Mouse (Mus musculus) layer of hippocampus, adult 9-11 months (tissue): Measurements from ENCODE around the gene Prss57.

Source experiments
- DNase-seq: peaks from one replicate; pipeline ENCODE4 v3.0.0; 2022

Gene Prss57

DNA sequence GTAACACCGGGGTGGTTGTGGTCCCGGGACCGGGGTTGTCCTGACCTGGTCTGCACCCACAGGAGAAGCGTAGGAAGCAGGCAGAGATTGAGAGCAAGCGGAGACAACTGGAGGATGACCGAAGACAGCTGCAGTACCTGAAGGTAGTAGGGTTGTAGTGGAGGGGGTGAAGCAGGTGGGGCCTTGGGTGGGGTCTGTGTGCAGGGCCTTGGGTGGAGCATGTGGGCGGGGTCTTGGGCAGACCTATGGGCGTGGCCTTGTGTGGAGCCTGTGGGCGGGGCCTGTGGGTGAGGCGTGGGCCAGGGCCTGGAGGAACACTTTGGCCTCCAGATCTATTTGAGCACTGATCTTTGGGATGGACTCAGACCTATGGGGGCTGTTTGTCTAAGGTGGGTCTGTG, 16.2 kb upstream of the Prss57 start:
- DNase-seq = no peak

- DNase-seq = no peak
These were observed 15.6 kb upstream of the Prss57 start for GRCm38 (mm10) chr10:79806331-79806730.

- DNase-seq = no peak
These were observed 14.9 kb upstream of the Prss57 start for GRCm38 (mm10) chr10:79805636-79806035.

DNA sequence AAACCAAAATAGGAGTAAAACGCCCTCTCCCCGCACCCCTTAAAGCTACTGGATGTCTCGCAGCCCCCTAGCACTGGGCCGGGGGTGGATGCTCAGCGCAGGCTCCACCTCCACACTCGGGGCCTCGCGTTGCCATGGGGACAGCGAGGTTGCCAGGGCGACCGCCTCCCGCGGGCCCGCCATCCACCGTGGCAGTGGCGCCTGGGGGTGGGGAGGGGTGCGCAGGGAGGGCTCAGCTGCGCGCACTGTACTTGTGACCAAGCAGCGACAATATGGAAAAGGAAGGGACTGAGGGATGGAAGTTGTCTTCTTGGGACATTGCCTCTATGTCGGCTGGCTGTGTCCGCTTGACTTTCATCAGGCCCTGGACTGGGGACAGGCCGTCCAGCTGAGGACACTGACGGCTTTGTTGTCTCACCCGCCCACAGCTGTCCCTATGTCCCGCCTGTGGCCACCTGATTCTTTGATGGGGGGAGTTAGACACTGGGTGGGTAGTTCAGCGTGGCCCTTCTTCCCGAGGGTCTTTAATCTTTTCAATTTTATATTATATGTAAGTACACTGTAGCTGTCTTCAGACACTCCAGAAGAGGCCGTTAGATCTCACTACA, 13.1 kb upstream of the Prss57 start:
- DNase-seq = peak; percentile 95

- peak; percentile 28 for DNase-seq
These were observed 11.7 kb upstream of the Prss57 start for GRCm38 (mm10) chr10:79802331-79802971.

GRCm38 (mm10) chr10:79801837-79802236, 11.1 kb upstream of the Prss57 start:
- no peak for DNase-seq

DNA sequence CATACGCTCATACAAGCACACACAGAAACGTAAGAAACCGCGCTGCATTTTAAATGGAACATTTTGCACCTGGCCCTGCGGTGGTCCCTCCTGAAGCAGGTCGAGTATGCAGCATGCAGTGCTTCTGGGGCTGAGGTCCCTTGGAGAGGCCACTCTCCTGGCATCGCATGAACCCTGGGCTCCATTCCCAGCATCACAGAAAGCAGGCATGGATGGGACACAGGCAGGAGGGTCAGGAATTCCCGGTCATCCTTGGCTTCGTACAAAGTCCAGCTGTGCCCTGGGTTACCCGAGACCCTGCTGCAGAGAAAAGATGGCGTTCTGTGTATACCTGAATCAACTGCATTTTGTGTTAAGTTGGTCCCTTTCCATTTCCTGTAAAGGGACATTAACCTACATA, 9.7 kb upstream of the Prss57 start:
- DNase-seq = no peak

DNA sequence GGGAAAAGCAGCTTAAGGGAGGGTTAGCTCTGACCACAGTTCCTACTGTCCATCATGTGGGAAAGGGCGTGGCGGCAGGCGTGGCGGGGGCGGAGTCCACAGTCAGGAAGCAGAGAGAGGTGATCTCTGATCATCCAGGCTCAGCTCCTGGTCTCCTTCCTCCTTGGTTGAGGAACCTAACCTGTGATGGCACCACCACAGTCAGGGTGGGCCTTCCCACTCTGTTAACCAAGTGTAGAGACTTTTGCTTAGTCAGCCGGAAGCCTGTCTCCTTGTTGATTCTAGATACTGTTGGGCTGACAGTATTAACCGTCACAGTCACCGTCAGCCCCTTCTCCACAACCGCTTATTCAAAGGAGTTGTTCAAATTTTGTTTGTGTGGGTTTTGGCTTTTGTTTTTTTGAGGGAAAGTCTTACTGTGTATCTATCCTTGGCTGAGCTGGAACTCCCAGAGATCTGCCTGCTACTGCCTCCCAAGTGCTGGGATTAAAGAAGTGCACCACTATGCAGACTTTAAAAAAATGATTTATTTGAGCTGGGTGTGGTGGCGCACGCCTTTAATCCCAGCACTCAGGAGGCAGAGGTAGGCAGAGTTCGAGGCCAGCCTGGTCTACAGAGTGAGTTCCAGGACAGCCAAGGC, 7.6 kb upstream of the Prss57 start:
- DNase-seq = no peak

GRCm38 (mm10) chr10:79797326-79797725, 6.6 kb upstream of the Prss57 start:
- DNase-seq = no peak

DNA sequence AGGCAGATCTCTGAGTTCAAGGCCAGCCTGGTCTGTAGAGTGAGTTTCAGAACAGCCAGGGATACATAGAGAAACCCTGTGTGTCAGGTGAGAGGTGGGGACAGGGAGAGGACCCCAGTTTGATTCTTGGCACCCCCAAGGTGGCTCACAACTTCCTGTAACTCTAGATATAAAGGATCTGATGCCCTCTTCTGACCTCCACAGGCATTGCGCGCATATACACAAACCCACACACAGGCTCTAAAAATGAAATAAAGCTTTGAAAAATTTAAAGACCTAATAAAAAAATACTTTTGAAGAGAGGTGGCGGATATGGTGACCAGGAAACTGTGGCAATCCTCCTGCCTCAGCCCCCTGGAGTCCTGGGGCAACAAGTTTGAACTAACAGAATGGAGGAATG, 5.1 kb upstream of the Prss57 start:
- no peak for DNase-seq

DNA sequence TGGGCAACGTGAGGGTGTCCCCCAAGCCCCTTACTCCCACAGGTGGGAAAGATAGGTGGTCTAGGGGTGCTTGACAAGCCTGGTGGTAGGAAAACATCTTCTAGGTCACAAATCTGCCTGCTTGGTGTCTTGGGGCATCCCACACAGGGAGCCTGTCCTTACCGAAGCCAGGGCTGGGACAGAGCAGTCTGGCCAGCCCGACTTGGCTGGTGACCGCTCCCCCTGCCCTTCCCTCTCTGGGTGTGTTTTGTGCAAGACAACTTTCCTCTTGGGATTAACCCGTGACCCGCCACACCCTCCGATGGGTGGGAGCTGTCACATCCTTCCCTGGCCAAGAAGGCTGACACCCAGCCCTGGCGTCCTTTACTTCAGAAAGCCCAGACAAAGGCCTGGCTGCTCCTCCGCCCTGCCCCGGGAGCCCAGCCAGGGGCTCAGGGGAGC, 3.8 kb upstream of the Prss57 start:
- no peak for DNase-seq

GRCm38 (mm10) chr10:79793738-79794490, 3.2 kb upstream of the Prss57 start:
- peak; percentile 67 for DNase-seq

DNA sequence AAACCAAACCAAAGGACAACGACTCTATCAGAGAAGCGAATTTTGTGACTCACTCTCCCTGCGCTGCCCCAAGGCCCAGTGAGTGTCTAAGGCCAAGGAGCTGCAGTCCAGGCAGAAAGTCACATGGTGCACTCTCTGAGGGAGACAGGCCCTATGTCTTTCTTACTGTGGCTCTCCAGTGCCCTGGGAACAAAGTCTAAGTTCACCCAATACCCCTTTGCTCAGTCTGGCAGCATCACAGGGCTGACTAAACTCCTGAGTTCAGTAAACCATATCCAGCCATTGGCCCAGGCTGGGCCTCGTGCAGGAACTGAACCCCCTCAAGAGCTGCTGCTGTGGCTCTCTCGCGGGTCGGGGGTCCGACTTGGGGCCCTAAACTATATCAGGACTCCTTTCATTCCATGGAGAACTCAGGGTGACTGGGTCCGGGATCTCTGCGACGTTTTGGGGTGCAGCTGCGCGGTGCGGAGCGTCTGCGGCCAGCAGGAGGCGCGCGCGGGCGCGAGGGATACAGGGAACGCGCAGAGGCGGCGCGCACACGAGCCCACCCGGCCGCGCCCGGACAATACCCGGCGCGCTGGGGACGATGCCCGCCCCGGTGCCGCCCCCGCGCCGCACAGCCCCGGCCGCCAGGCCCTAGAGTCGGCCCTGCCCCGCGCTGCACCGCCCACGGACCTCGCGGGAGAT, 2.4 kb upstream of the Prss57 start, which contains the start of gene Palm:
Palm (plus strand) TSS at position 522 of the 687 bp plus-strand sequence.
- DNase-seq = peak; percentile 61

DNA sequence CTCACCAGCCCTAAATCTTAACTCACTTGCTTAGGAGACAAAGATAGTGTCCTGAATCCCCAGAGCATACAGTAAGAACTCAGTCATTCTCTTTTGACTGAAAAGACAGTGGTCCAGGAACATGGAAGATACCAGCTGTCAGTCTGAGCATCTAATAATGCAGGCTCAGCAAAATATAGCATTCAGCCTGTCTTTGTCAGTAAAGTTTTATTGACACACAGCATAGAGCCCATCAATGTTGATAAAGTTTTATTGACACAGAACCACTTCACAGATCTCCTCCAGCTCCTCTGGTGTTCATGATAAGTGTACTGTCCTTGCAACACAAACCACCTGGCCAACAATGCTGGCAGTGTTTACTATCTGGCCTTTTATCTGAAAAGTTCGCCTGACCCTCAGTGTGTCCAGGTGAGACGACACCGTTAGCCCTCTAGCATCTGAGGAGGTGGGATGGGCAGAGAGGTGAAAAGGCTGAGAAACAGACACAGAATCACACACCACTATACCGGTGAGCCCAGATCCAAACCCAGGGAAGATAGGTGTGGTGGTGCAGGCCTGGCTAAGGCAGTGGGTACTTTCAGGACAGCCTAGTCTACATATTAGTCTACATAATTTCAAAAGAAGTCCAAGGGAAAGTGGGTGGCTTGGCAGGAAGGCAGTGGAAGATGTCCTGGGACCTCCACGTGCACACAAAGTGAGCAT, 1.7 kb upstream of the Prss57 start:
- no peak for DNase-seq

DNA sequence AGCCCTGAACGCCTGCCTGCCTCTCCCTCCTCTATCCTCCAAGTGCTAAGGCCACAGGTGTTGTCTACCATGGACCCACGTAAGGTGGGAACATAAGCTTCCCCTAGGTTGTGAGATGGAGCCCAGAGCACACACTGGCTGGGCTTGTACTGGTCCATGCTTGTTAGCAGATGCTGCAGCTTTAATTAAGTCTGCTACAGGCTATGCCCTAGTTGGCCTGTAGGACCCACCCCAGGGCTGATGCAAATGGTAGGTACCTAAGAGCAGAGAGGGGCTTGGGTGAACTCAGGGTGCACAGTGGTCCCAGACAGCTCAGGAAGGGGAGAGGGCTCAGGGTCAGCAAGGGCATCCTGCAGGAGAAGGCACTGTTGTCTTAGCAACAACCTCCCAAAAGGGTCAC, 1.2 kb downstream of the Prss57 start:
- no peak for DNase-seq

GRCm38 (mm10) chr10:79788386-79789158, 2.2 kb downstream of the Prss57 start:
- no peak for DNase-seq

- DNase-seq = no peak
These were observed 6.6 kb downstream of the Prss57 start for GRCm38 (mm10) chr10:79783920-79784800.

- DNase-seq = no peak
These were observed 7.7 kb downstream of the Prss57 start for GRCm38 (mm10) chr10:79783050-79783449.

- DNase-seq = no peak
These were observed 8.8 kb downstream of the Prss57 start for GRCm38 (mm10) chr10:79781956-79782355.

DNA sequence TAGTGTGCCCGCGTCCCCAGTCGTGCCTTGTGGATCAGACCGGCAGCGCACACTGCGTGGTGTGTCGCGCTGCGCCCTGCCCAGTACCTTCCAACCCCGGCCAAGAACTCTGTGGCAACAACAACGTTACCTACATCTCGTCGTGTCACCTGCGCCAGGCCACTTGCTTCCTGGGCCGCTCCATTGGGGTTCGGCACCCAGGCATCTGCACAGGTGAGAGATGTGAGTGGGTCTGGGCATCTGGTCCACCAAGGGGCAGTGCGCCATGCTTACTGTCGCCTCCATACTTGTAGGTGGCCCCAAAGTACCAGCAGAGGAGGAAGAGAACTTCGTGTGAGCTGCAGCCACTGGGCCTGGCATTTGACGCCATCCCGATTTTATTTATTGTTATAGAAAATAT, 9.6 kb downstream of the Prss57 start:
- no peak for DNase-seq

- no peak for DNase-seq
These were observed 10.1 kb downstream of the Prss57 start for GRCm38 (mm10) chr10:79780664-79781015.
